Mouse (Mus musculus) liver, embryonic 16.5 days (tissue): Measurements from ENCODE around the gene Cd180. TPM values are rescaled to one million over a fixed set of nuclear protein-coding genes. Genes with fewer than 3 reads are reported as not detected.

ENCODE experiments used
- ATAC-seq: fragments of 200-750 bp; cut with Nextera tagmentation; 2 replicates; pipeline ENCODE4 v1.8.0; 2017; ENCODE audit warnings: low read depth, mild to moderate bottlenecking, moderate number of reproducible peaks, moderate library complexity
- H3K27ac ChIP-seq: fragments of 300-500 bp; sonication (generic); 2 replicates; pipeline ENCODE4 v1.5.1; 2014; ENCODE audit warnings: mild to moderate bottlenecking, low read length
- H3K27me3 ChIP-seq: fragments of 300-500 bp; sonication (generic); 2 replicates; pipeline ENCODE4 v1.6.1; 2014; ENCODE audit warnings: low read depth, low read length, mixed read lengths; ENCODE audit not compliant: control insufficient read depth, insufficient read depth
- H3K36me3 ChIP-seq: fragments of 300-500 bp; sonication (generic); 2 replicates; pipeline ENCODE4 v1.6.1; 2014; ENCODE audit warnings: mild to moderate bottlenecking; ENCODE audit not compliant: control insufficient read depth, insufficient read depth
- H3K4me1 ChIP-seq: fragments of 300-500 bp; sonication (generic); 2 replicates; pipeline ENCODE4 v1.6.1; 2014; ENCODE audit warnings: low read depth, low read length, mixed read lengths; ENCODE audit not compliant: control insufficient read depth
- H3K4me2 ChIP-seq: fragments of 300-500 bp; sonication (generic); 2 replicates; pipeline ENCODE4 v1.6.1; 2014; ENCODE audit warnings: low read depth, low read length, mixed read lengths
- H3K4me3 ChIP-seq: fragments of 300-500 bp; sonication (generic); 2 replicates; pipeline ENCODE4 v1.5.1; 2014; ENCODE audit warnings: low read depth, mild to moderate bottlenecking, low read length
- H3K9ac ChIP-seq: fragments of 300-500 bp; sonication (generic); 2 replicates; pipeline ENCODE4 v1.6.1; 2014; ENCODE audit warnings: low read depth, low read length
- H3K9me3 ChIP-seq: fragments of 300-500 bp; sonication (generic); replicated peaks from 2 replicates; pipeline ENCODE4 v1.6.1; 2016; ENCODE audit warnings: low read length; ENCODE audit not compliant: control insufficient read depth
- WGBS: fragments of 180-500 bp; shearing (Covaris S2); extraction: QIAGEN DNeasy Blood & Tissue Kit; methylation state at CpG from one replicate; pipeline ENCODE4 v1.1.7; 2014; ENCODE audit not compliant: insufficient replicate concordance; 5-methylcytosine and 5-hydroxymethylcytosine counted together
- polyA plus RNA-seq: library from polyadenylated mRNA; unstranded; fragments of >200 nt; fragmentation: Nextera tagmentation; extraction: Ambion mirVana; gene quantifications from 2 replicates; pipeline ENCODE4 v1.2.1, GENCODE M21; 2015

Cd180 gene
- polyA plus RNA-seq, 1 experiment from 2014 or later = 0.74 TPM

- no peak overlapping the region for H3K9ac ChIP-seq
- H3K27me3 ChIP-seq = no peaks in the 10 kb centered on the region
- H3K9me3 ChIP-seq = no peaks in the 10 kb centered on the region
- peaks cover 4% of the 10 kb centered on the region for H3K4me1 ChIP-seq
- H3K36me3 ChIP-seq = no peaks in the 10 kb centered on the region
- H3K4me3 ChIP-seq = no peak overlapping the region
- no peak for ATAC-seq
- H3K4me2 ChIP-seq = no peak overlapping the region
- 75% methylated on average over 6 of the region's 6 CpGs for WGBS
- no peak overlapping the region for H3K27ac ChIP-seq
Observed at GRCm38 (mm10) chr13:102775506-102775905, 82.1 kb downstream of the Cd180 start.

GRCm38 (mm10) chr13:102778859-102779258 lies 85.5 kb downstream of the Cd180 start:
- Histone ChIP-seq H3K27me3 (no peaks in the 10 kb centered on the region), H3K9ac (no peak overlapping the region), H3K4me2 (no peak overlapping the region), H3K27ac (no peak overlapping the region), H3K4me1 (no peaks in the 10 kb centered on the region), H3K36me3 (no peaks in the 10 kb centered on the region), H3K9me3 (no peaks in the 10 kb centered on the region), H3K4me3 (no peak overlapping the region)
- 48% methylated on average over 3 of the region's 3 CpGs for WGBS
- peak; percentile 47; the same call in 1 of the 2 replicates for ATAC-seq

GRCm38 (mm10) chr13:102779275-102779674 lies 85.9 kb downstream of the Cd180 start:
- no peak for ATAC-seq
- no peak overlapping the region for H3K4me3 ChIP-seq
- H3K27me3 ChIP-seq = no peaks in the 10 kb centered on the region
- 73% methylated on average over 3 of the region's 3 CpGs for WGBS
- H3K9me3 ChIP-seq = no peaks in the 10 kb centered on the region
- H3K36me3 ChIP-seq = no peaks in the 10 kb centered on the region
- no peak overlapping the region for H3K4me2 ChIP-seq
- H3K9ac ChIP-seq = no peak overlapping the region
- H3K27ac ChIP-seq = no peak overlapping the region
- no peaks in the 10 kb centered on the region for H3K4me1 ChIP-seq

GRCm38 (mm10) chr13:102783531-102784310 lies 90.4 kb downstream of the Cd180 start:
- Histone ChIP-seq H3K27me3 (no peaks in the 10 kb centered on the region), H3K36me3 (no peaks in the 10 kb centered on the region), H3K9me3 (no peaks in the 10 kb centered on the region), H3K4me3 (no peak overlapping the region), H3K9ac (no peak overlapping the region), H3K4me2 (no peak overlapping the region), H3K27ac (no peak overlapping the region), H3K4me1 (no peaks in the 10 kb centered on the region)
- WGBS = 69% methylated on average over 7 of the region's 7 CpGs
- ATAC-seq = no peak

- WGBS = 78% methylated on average over 10 of the region's 10 CpGs
- no peaks in the 10 kb centered on the region for H3K9me3 ChIP-seq
- no peaks in the 10 kb centered on the region for H3K36me3 ChIP-seq
- no peak overlapping the region for H3K4me3 ChIP-seq
- ATAC-seq = no peak
- H3K4me1 ChIP-seq = no peaks in the 10 kb centered on the region
- no peak overlapping the region for H3K27ac ChIP-seq
- no peak overlapping the region for H3K4me2 ChIP-seq
- no peaks in the 10 kb centered on the region for H3K27me3 ChIP-seq
- no peak overlapping the region for H3K9ac ChIP-seq
Observed at GRCm38 (mm10) chr13:102786666-102787230, 93.4 kb downstream of the Cd180 start.
